Mouse (Mus musculus) thymus, adult 2 months (tissue): ENCODE results near the gene Copz1. TPM values are rescaled to one million over a fixed set of nuclear protein-coding genes. Genes with fewer than 3 reads are reported as not detected.

Experiments
- DNase-seq: peaks from one replicate; pipeline ENCODE4 v3.0.0; 2021
- H3K27ac ChIP-seq: fragments of 200-500 bp; 2 replicates; pipeline ENCODE4 v1.5.1; 2012; ENCODE audit warnings: low read length, control low read depth; ENCODE audit not compliant: control insufficient read depth, insufficient read depth
- H3K27me3 ChIP-seq: fragments of 200-500 bp; 2 replicates; pipeline ENCODE4 v1.6.1; 2012; ENCODE audit warnings: mild to moderate bottlenecking, low read length, moderate library complexity, mixed read lengths; ENCODE audit not compliant: control insufficient read depth, insufficient read depth
- H3K36me3 ChIP-seq: fragments of 200-500 bp; 2 replicates; pipeline ENCODE4 v1.6.1; 2012; ENCODE audit warnings: mild to moderate bottlenecking, low read length, moderate library complexity; ENCODE audit not compliant: control insufficient read depth, insufficient read depth
- H3K4me1 ChIP-seq: fragments of 200-500 bp; replicated peaks from 2 replicates; pipeline ENCODE4 v1.6.1; 2012; ENCODE audit warnings: low read length; ENCODE audit not compliant: control insufficient read depth, insufficient read depth
- H3K4me3 ChIP-seq: fragments of 200-500 bp; 2 replicates; pipeline ENCODE4 v1.5.1; 2012; ENCODE audit warnings: mild to moderate bottlenecking, low read length, control low read depth, moderate library complexity; ENCODE audit not compliant: control insufficient read depth, insufficient read depth
- CTCF ChIP-seq: fragments of 200-500 bp; IDR thresholded peaks from 2 replicates; pipeline ENCODE4 v1.5.1; 2012; ENCODE audit warnings: mild to moderate bottlenecking, control low read depth, low read length, moderate library complexity, borderline replicate concordance; ENCODE audit not compliant: control insufficient read depth, poor library complexity, insufficient read depth; ENCODE audit errors: extremely low read depth
- POLR2A ChIP-seq: fragments of 200-500 bp; IDR thresholded peaks from 2 replicates; pipeline ENCODE4 v1.6.1; 2012; ENCODE audit warnings: mild to moderate bottlenecking, low read length, control low read depth, moderate library complexity; ENCODE audit not compliant: control insufficient read depth, poor library complexity, insufficient read depth; ENCODE audit errors: extremely low read depth
- WGBS: fragments of 180-500 bp; shearing (Covaris S2); methylation state at CpG from one replicate; pipeline ENCODE4 v1.1.7; 2018; 5-methylcytosine and 5-hydroxymethylcytosine counted together
- polyA plus RNA-seq: library from polyadenylated mRNA; depleted of rRNA; stranded (reverse); fragments of >200 nt; gene quantifications from 2 replicates; pipeline ENCODE4 v1.2.3, GENCODE M21; 2012

The Copz1 gene
- polyA plus RNA-seq, 1 experiment, result 124 TPM

- Histone ChIP-seq H3K4me3 (no peak overlapping the region), H3K27me3 (no peaks in the 10 kb centered on the region), H3K27ac (no peak overlapping the region), H3K4me1 (no peaks in the 10 kb centered on the region), H3K36me3 (no peaks in the 10 kb centered on the region)
- 91% methylated on average over 3 of the region's 3 CpGs for WGBS
- DNase-seq, result no peak
- TF ChIP-seq CTCF, result no peak
- TF ChIP-seq POLR2A, result no peak
Measured at GRCm38 (mm10) chr15:103281465-103282205, 9.1 kb downstream of the Copz1 start.

GRCm38 (mm10) chr15:103284066-103284465 is 11.6 kb downstream of the Copz1 start:
- peak; percentile 35 for DNase-seq
- H3K4me1 ChIP-seq, result no peaks in the 10 kb centered on the region
- no peak overlapping the region for H3K27ac ChIP-seq
- TF ChIP-seq POLR2A (no peak), CTCF (no peak)
- 80% methylated on average over 3 of the region's 3 CpGs for WGBS
- no peak overlapping the region for H3K4me3 ChIP-seq
- peaks cover 3% of the 10 kb centered on the region; the same call in 1 of the 2 replicates for H3K36me3 ChIP-seq
- H3K27me3 ChIP-seq, result no peaks in the 10 kb centered on the region

- no peak for DNase-seq
- no peaks in the 10 kb centered on the region for H3K27me3 ChIP-seq
- H3K27ac ChIP-seq, result no peak overlapping the region
- H3K36me3 ChIP-seq, result peaks cover 3% of the 10 kb centered on the region; the same call in 1 of the 2 replicates
- no peaks in the 10 kb centered on the region for H3K4me1 ChIP-seq
- WGBS, result 80% methylated on average over 2 of the region's 2 CpGs
- H3K4me3 ChIP-seq, result no peak overlapping the region
- TF ChIP-seq POLR2A (no peak), CTCF (no peak)
Measured at GRCm38 (mm10) chr15:103284647-103285046, 12.1 kb downstream of the Copz1 start.

GRCm38 (mm10) chr15:103285778-103286417 is 13.4 kb downstream of the Copz1 start:
- WGBS, result 39% methylated on average over 1 of the region's 1 CpGs
- no peak for TF ChIP-seq POLR2A
- no peak overlapping the region for H3K27ac ChIP-seq
- H3K36me3 ChIP-seq, result peaks cover 8% of the 10 kb centered on the region
- no peak for DNase-seq
- no peaks in the 10 kb centered on the region for H3K27me3 ChIP-seq
- H3K4me1 ChIP-seq, result no peaks in the 10 kb centered on the region
- H3K4me3 ChIP-seq, result no peak overlapping the region

GRCm38 (mm10) chr15:103289600-103289999 is 17.1 kb downstream of the Copz1 start:
- WGBS, result 99% methylated on average over 5 of the region's 5 CpGs
- no peak for DNase-seq
- Histone ChIP-seq H3K36me3 (peaks cover 28% of the 10 kb centered on the region), H3K27me3 (no peaks in the 10 kb centered on the region), H3K4me3 (no peak overlapping the region), H3K4me1 (no peaks in the 10 kb centered on the region), H3K27ac (no peak overlapping the region)
- no peak for TF ChIP-seq POLR2A
- TF ChIP-seq CTCF, result no peak

GRCm38 (mm10) chr15:103290417-103290816 is 17.9 kb downstream of the Copz1 start:
- H3K36me3 ChIP-seq, result peaks cover 28% of the 10 kb centered on the region
- H3K27me3 ChIP-seq, result no peaks in the 10 kb centered on the region
- peaks cover under 1% of the 10 kb centered on the region; the same call in 1 of the 2 replicates for H3K4me1 ChIP-seq
- H3K4me3 ChIP-seq, result no peak overlapping the region
- 94% methylated on average over 6 of the region's 6 CpGs for WGBS
- TF ChIP-seq CTCF, result no peak
- TF ChIP-seq POLR2A, result no peak
- H3K27ac ChIP-seq, result no peak overlapping the region
- no peak for DNase-seq

GRCm38 (mm10) chr15:103290843-103291242 is 18.3 kb downstream of the Copz1 start:
- Histone ChIP-seq H3K27ac (no peak overlapping the region), H3K27me3 (no peaks in the 10 kb centered on the region), H3K4me1 (peaks cover 5% of the 10 kb centered on the region; the same call in 1 of the 2 replicates), H3K4me3 (no peak overlapping the region), H3K36me3 (peaks cover 28% of the 10 kb centered on the region)
- no peak for TF ChIP-seq POLR2A
- 97% methylated on average over 9 of the region's 9 CpGs for WGBS
- DNase-seq, result no peak
